8 mouse cellular contexts compared by ENCODE assay signal in the genomic region with DNA sequence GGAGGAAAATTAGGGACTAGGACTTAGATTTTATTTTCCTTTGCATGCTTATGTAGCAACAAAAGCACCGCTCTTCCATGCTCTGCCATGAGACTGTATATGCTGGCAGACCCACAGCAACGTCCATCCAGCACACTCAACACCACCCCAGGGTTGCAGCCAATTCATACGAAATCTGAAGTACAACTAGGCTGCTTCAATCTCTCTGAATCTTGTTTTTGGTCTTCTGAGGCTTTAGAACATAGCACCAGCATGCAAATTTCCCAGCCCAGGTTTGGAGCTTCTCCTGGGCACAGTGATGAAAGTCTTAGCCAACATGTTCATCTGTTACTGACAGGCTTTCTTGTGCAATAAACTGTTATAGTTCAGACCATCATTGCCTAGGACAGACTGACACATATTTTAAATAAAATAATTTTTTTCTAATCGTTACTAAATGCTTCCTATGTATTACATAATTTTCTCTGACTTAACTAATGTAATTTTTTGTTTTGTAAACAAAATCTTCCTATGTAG. TPM values are rescaled to one million over a fixed set of nuclear protein-coding genes. Genes with fewer than 3 reads are reported as not detected.
DNase-seq lines count a peak whose midpoint lies in the region; ATAC-seq and TF ChIP-seq lines count a peak whose summit lies in the region.

No protein-coding gene starts in this region.

- no peak overlapping the region for H3K4me2 ChIP-seq in forebrain, embryonic 12.5 days
- H3K4me2 ChIP-seq in forebrain, embryonic 11.5 days (ENCODE audit: low read depth, low read length, severe bottlenecking), result no peak overlapping the region
- H3K4me2 ChIP-seq in kidney, postnatal 0 days (ENCODE audit: low read length), result no peak overlapping the region
- H3K4me2 ChIP-seq in hindbrain, embryonic 15.5 days, result peak overlapping the region; percentile 17; the same call in 1 of the 2 replicates
- H3K4me2 ChIP-seq in midbrain, embryonic 15.5 days, result no peak overlapping the region

- H3K36me3 ChIP-seq in forebrain, embryonic 12.5 days (replicated peaks), result peaks cover 3% of the 10 kb centered on the region; the same call in 1 of the 2 replicates
- H3K36me3 ChIP-seq in forebrain, embryonic 11.5 days (ENCODE audit: control insufficient read depth, insufficient read depth, low read length), result no peaks in the 10 kb centered on the region
- no peaks in the 10 kb centered on the region for H3K36me3 ChIP-seq in kidney, postnatal 0 days (ENCODE audit: insufficient read depth, low read length)
- no peaks in the 10 kb centered on the region for H3K36me3 ChIP-seq in hindbrain, embryonic 15.5 days
- H3K36me3 ChIP-seq in midbrain, embryonic 15.5 days (replicated peaks), result no peaks in the 10 kb centered on the region

- ATAC-seq in forebrain, embryonic 12.5 days (ENCODE audit: low FRiP score), result no peak
- no peak for ATAC-seq in forebrain, embryonic 11.5 days (replicated peaks; ENCODE audit: low FRiP score)
- no peak for ATAC-seq in kidney, postnatal 0 days (replicated peaks; ENCODE audit: low FRiP score, low read depth)
- ATAC-seq in hindbrain, embryonic 15.5 days (ENCODE audit: low FRiP score, low read depth), result no peak; the same call in 1 of the 2 replicates
- 0 out of 2 replicates have a peak, but pooled peaks have one; percentile 11 for ATAC-seq in midbrain, embryonic 15.5 days (replicated peaks)

- H3K9ac ChIP-seq in forebrain, embryonic 12.5 days, result no peak overlapping the region
- no peak overlapping the region for H3K9ac ChIP-seq in forebrain, embryonic 11.5 days (ENCODE audit: low read length)
- no peak overlapping the region for H3K9ac ChIP-seq in kidney, postnatal 0 days (ENCODE audit: low read depth, low read length)
- no peak overlapping the region for H3K9ac ChIP-seq in hindbrain, embryonic 15.5 days
- H3K9ac ChIP-seq in midbrain, embryonic 15.5 days, result no peak overlapping the region

- peaks cover 38% of the 10 kb centered on the region for H3K4me1 ChIP-seq in forebrain, embryonic 12.5 days
- H3K4me1 ChIP-seq in forebrain, embryonic 11.5 days (replicated peaks; ENCODE audit: control insufficient read depth, insufficient read depth, low read length), result peaks cover 3% of the 10 kb centered on the region; the same call in 1 of the 2 replicates
- 0 out of 2 replicates have a peak, but pooled peaks cover 11% of the 10 kb centered on the region for H3K4me1 ChIP-seq in kidney, postnatal 0 days (replicated peaks; ENCODE audit: insufficient read depth, low read length)
- peaks cover 66% of the 10 kb centered on the region for H3K4me1 ChIP-seq in hindbrain, embryonic 15.5 days (replicated peaks)
- H3K4me1 ChIP-seq in midbrain, embryonic 15.5 days, result peaks cover 58% of the 10 kb centered on the region

- no peaks in the 10 kb centered on the region for H3K9me3 ChIP-seq in forebrain, embryonic 12.5 days
- no peaks in the 10 kb centered on the region for H3K9me3 ChIP-seq in forebrain, embryonic 11.5 days (ENCODE audit: control insufficient read depth, low read length)
- H3K9me3 ChIP-seq in kidney, postnatal 0 days (replicated peaks; ENCODE audit: low read length), result no peaks in the 10 kb centered on the region
- H3K9me3 ChIP-seq in hindbrain, embryonic 15.5 days, result no peaks in the 10 kb centered on the region
- no peaks in the 10 kb centered on the region for H3K9me3 ChIP-seq in midbrain, embryonic 15.5 days

- whole genome bisulfite sequencing in forebrain, embryonic 12.5 days, result 75% methylated on average over 4 of the region's 4 CpGs
- WGBS in forebrain, embryonic 11.5 days, result 75% methylated on average over 4 of the region's 4 CpGs
- 71% methylated on average over 4 of the region's 4 CpGs for WGBS in kidney, postnatal 0 days
- 54% methylated on average over 4 of the region's 4 CpGs for WGBS in hindbrain, embryonic 15.5 days
- WGBS in midbrain, embryonic 15.5 days, result 62% methylated on average over 4 of the region's 4 CpGs

- no peak overlapping the region for H3K4me3 ChIP-seq in forebrain, embryonic 12.5 days (replicated peaks)
- no peak overlapping the region for H3K4me3 ChIP-seq in forebrain, embryonic 11.5 days (ENCODE audit: low read depth, low read length)
- H3K4me3 ChIP-seq in kidney, postnatal 0 days (replicated peaks; ENCODE audit: low read depth, low read length), result no peak overlapping the region
- H3K4me3 ChIP-seq in hindbrain, embryonic 15.5 days, result no peak overlapping the region
- H3K4me3 ChIP-seq in midbrain, embryonic 15.5 days, result no peak overlapping the region

- TF ChIP-seq CTCF in kidney, postnatal 0 days (IDR thresholded peaks at IDR 0.05; ENCODE audit: low read depth), result no peak

- peak overlapping the region; percentile 43; the same call in 1 of the 2 replicates for H3K27ac ChIP-seq in forebrain, embryonic 12.5 days
- H3K27ac ChIP-seq in forebrain, embryonic 11.5 days (ENCODE audit: low read depth, low read length), result no peak overlapping the region
- H3K27ac ChIP-seq in kidney, postnatal 0 days, result peak overlapping the region; percentile 55
- H3K27ac ChIP-seq in hindbrain, embryonic 15.5 days (replicated peaks), result peak overlapping the region; percentile 77
- H3K27ac ChIP-seq in midbrain, embryonic 15.5 days, result peak overlapping the region; percentile 74

- DNase-seq in forebrain, embryonic 11.5 days (ENCODE audit: low spot score), result no peak
- no peak for DNase-seq in kidney, postnatal 0 days (ENCODE audit: low spot score)
- DNase-seq in kidney, postnatal 4 days, result no peak
- no peak for DNase-seq in embryo, embryonic 10.5 days (ENCODE audit: low spot score)
- DNase-seq in layer of hippocampus, adult 9-10 months (ENCODE audit: low spot score), result no peak

- no peaks in the 10 kb centered on the region for H3K27me3 ChIP-seq in forebrain, embryonic 12.5 days
- H3K27me3 ChIP-seq in forebrain, embryonic 11.5 days (ENCODE audit: control insufficient read depth, insufficient read depth, low read length), result no peaks in the 10 kb centered on the region
- H3K27me3 ChIP-seq in kidney, postnatal 0 days (ENCODE audit: insufficient read depth, low read length), result no peaks in the 10 kb centered on the region
- no peaks in the 10 kb centered on the region for H3K27me3 ChIP-seq in hindbrain, embryonic 15.5 days
- H3K27me3 ChIP-seq in midbrain, embryonic 15.5 days (replicated peaks), result no peaks in the 10 kb centered on the region

RNA-seq across cellular contexts. Expression of gene Zfp609, which starts 39.5 kb away (rescaled TPM):
- polyA plus RNA-seq in forebrain, embryonic 12.5 days (2016; fragmentation: Nextera tagmentation; extraction: Ambion mirVana), result 11.1 and 13.1 TPM in 2 replicates
- 12.3 and 12.9 TPM in 2 replicates for polyA plus RNA-seq in forebrain, embryonic 11.5 days (2014; fragmentation: Nextera tagmentation; extraction: Ambion mirVana)
- 4.1 and 5.0 TPM in 2 replicates for polyA plus RNA-seq in kidney, postnatal 0 days (2015; fragmentation: Nextera tagmentation; extraction: Ambion mirVana)
- polyA plus RNA-seq in hindbrain, embryonic 15.5 days (2015; fragmentation: Nextera tagmentation; extraction: Ambion mirVana), result 7.7 and 8.5 TPM in 2 replicates
- polyA plus RNA-seq in midbrain, embryonic 15.5 days (2015; fragmentation: Nextera tagmentation; extraction: Ambion mirVana), result 8.7 and 9.1 TPM in 2 replicates
